Mouse (Mus musculus) forebrain, embryonic 11.5 days (tissue): Measurements from ENCODE around the gene Zfand3. TPM values are rescaled to one million over a fixed set of nuclear protein-coding genes. Genes with fewer than 3 reads are reported as not detected.

Experiments used
- ATAC-seq: fragments of 200-750 bp; cut with Nextera tagmentation; replicated peaks from 2 replicates; pipeline ENCODE4 v1.8.0; 2017; ENCODE audit warnings: moderate TSS enrichment; ENCODE audit not compliant: low FRiP score
- DNase-seq: peaks from one replicate; pipeline ENCODE4 v3.0.0-alpha.2; 2017; ENCODE audit warnings: low spot score
- H3K27ac ChIP-seq: fragments of 300-500 bp; sonication (generic); 2 replicates; pipeline ENCODE4 v1.5.1; 2014; ENCODE audit warnings: low read depth, low read length
- H3K27me3 ChIP-seq: fragments of 300-500 bp; sonication (generic); 2 replicates; pipeline ENCODE4 v1.6.1; 2014; ENCODE audit warnings: mild to moderate bottlenecking, low read length, mixed read lengths; ENCODE audit not compliant: control insufficient read depth, insufficient read depth
- H3K36me3 ChIP-seq: fragments of 300-500 bp; sonication (generic); 2 replicates; pipeline ENCODE4 v1.6.1; 2014; ENCODE audit warnings: mild to moderate bottlenecking, low read length, moderate library complexity, mixed read lengths; ENCODE audit not compliant: control insufficient read depth, insufficient read depth
- H3K4me1 ChIP-seq: fragments of 300-500 bp; sonication (generic); replicated peaks from 2 replicates; pipeline ENCODE4 v1.6.1; 2014; ENCODE audit warnings: low read length, mixed read lengths; ENCODE audit not compliant: control insufficient read depth, insufficient read depth
- H3K4me2 ChIP-seq: fragments of 300-500 bp; sonication (generic); 2 replicates; pipeline ENCODE4 v1.6.1; 2014; ENCODE audit warnings: low read depth, mild to moderate bottlenecking, low read length, moderate library complexity, mixed read lengths; ENCODE audit not compliant: severe bottlenecking
- H3K4me3 ChIP-seq: fragments of 300-500 bp; sonication (generic); 2 replicates; pipeline ENCODE4 v1.5.1; 2014; ENCODE audit warnings: low read depth, low read length
- H3K9ac ChIP-seq: fragments of 300-500 bp; sonication (generic); 2 replicates; pipeline ENCODE4 v1.6.1; 2014; ENCODE audit warnings: low read length
- H3K9me3 ChIP-seq: fragments of 300-500 bp; sonication (generic); 2 replicates; pipeline ENCODE4 v1.6.1; 2016; ENCODE audit warnings: low read length, mixed read lengths; ENCODE audit not compliant: control insufficient read depth
- WGBS: fragments of 180-500 bp; shearing (Covaris S2); extraction: QIAGEN DNeasy Blood & Tissue Kit; methylation state at CpG from one replicate; pipeline ENCODE4 v1.1.7; 2014; 5-methylcytosine and 5-hydroxymethylcytosine counted together
- polyA plus RNA-seq: library from polyadenylated mRNA; unstranded; fragments of >200 nt; fragmentation: Nextera tagmentation; extraction: Ambion mirVana; gene quantifications from 2 replicates; pipeline ENCODE4 v1.2.1, GENCODE M21; 2014

The Zfand3 gene
- polyA plus RNA-seq, 1 experiment from 2014 or later = 55.8 TPM

DNA sequence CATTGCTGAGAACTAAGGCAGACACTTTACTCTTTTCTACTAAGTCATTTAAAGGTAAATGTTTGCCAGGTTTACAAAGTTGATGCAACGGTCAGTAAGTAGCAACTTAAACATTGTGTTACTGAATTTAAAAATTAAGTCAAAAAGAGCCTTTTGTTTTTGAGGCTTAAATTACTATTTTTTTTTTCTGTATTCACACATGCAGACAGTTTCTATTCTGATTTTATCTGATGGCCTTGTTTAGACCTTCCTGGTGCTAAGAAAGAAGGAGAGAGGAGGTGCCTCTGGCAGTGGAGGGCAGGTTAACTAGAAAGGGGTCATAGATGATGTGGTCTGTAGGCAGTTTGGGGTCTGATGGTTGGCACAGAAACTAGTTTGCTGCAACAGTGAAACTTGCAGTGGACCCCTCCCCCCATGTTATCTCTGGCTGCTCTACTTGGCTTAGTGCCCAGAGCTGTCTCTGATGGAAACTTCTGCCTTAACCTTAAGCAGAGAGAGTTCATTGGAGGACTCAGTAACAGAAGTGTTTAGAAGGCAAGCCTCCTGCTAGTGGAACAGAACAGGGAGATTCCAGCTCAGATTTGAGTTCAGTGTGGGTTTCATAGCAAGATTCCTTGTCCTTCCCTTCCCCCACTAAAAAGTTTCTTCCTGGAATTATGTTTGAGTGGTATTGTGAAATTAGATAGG lies 23.0 kb downstream of the Zfand3 start:
- Histone ChIP-seq H3K27ac (no peak overlapping the region), H3K9ac (no peak overlapping the region), H3K9me3 (no peaks in the 10 kb centered on the region), H3K4me3 (no peak overlapping the region), H3K36me3 (no peaks in the 10 kb centered on the region), H3K4me2 (no peak overlapping the region), H3K4me1 (peaks cover 5% of the 10 kb centered on the region; the same call in 1 of the 2 replicates), H3K27me3 (no peaks in the 10 kb centered on the region)
- WGBS = 80% methylated on average over 1 of the region's 1 CpGs
- DNase-seq = no peak
- ATAC-seq = no peak

DNA sequence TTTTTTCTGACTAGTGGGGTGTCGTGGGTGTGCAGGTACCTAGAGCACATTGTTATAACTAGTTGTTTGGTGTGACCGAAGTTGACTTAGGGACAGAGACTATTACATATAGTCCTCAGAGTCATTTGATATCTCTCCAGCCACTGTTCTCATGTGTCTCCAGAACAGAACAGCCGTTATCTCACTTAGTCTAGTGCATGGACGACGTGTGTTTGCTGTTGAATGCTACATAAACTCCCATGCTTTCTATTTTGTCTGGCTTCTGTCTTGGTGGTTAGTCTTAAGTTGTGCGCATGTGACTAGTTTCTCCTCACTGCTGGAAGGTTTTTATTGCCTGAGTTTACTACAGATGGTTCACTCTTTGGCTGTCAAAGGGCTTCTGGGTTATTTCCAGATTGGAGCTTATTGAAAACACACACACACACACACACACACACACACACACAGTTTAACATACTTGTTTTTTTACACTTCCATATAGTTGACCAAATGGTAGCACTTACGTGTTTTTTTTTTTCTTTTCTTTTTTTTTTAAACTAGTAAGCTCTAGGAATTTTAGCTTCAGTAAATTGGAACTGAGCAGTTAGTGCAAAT lies 25.2 kb downstream of the Zfand3 start:
- H3K4me3 ChIP-seq = no peak overlapping the region
- 92% methylated on average over 7 of the region's 7 CpGs for WGBS
- no peaks in the 10 kb centered on the region for H3K27me3 ChIP-seq
- no peak overlapping the region for H3K9ac ChIP-seq
- DNase-seq = no peak
- H3K4me1 ChIP-seq = peaks cover 5% of the 10 kb centered on the region; the same call in 1 of the 2 replicates
- H3K9me3 ChIP-seq = no peaks in the 10 kb centered on the region
- no peaks in the 10 kb centered on the region for H3K36me3 ChIP-seq
- H3K27ac ChIP-seq = no peak overlapping the region
- ATAC-seq = no peak
- no peak overlapping the region for H3K4me2 ChIP-seq

- no peak overlapping the region for H3K9ac ChIP-seq
- H3K27ac ChIP-seq = no peak overlapping the region
- H3K27me3 ChIP-seq = no peaks in the 10 kb centered on the region
- no peak for DNase-seq
- no peaks in the 10 kb centered on the region; the same call in 1 of the 2 replicates for H3K4me1 ChIP-seq
- H3K4me2 ChIP-seq = no peak overlapping the region
- WGBS = 96% methylated on average over 4 of the region's 4 CpGs
- H3K9me3 ChIP-seq = no peaks in the 10 kb centered on the region
- no peak for ATAC-seq
- no peaks in the 10 kb centered on the region for H3K36me3 ChIP-seq
- no peak overlapping the region for H3K4me3 ChIP-seq
Measured at GRCm38 (mm10) chr17:30032796-30033195, 28.3 kb downstream of the Zfand3 start.

DNA sequence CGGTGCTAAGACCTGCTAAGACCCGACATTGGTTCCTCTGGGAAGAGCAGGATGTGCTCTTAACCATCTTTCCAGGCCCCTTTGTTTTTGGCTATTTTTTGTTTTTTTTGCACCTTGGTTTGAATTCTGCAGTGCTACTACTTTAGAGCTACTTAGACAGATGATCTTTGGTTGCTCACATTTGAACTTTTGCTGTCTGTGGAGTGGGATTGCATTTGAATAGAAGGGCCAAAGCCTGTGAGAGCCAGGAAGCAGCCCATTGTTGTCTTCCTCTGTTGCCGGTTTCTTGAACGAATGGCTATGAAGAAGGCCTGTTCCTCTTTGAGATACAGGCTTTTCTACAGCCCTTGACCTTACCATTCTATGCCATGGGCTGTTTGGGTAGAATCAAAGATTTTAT lies 29.5 kb downstream of the Zfand3 start:
- Histone ChIP-seq H3K9me3 (no peaks in the 10 kb centered on the region), H3K27me3 (no peaks in the 10 kb centered on the region), H3K4me2 (no peak overlapping the region), H3K4me3 (no peak overlapping the region), H3K27ac (no peak overlapping the region), H3K36me3 (no peaks in the 10 kb centered on the region), H3K4me1 (no peaks in the 10 kb centered on the region), H3K9ac (no peak overlapping the region)
- ATAC-seq (no peak), DNase-seq (no peak)
- 74% methylated on average over 4 of the region's 4 CpGs for WGBS

DNA sequence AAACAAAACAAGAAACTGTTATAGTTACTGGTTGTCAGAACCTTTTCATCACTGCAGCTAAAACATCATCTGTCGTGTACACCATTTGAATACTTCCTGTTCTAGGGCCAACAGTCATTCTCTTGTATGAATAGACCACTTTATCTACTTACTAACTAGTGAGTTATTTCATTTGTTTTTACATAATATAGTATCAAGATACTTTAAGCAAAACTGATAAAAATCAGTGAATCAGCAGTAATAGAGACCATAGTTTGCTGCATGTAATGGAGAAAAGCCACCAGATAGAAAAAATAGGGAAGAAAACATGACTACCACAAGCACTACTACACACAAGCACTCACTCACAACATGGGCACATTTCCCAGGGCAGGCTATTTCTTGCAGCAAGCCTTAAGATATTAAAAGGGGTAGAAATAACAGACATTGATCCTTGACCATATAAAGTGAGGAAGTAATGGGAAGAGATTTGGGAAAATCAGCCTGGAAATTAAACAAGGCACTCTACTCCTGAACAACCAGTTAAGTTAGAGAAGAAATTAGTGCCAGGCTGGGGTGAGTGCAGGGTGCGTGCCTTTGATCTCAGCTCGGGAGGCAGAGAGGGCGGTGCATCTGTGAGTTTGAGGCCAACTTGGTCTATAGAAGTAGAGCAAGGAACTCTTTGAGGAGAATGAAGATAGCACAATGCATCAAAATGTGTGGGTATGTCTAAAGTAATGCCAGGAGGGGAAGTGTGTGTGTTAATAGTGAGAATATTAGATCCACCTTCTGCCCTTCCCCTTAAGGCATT lies 30.9 kb downstream of the Zfand3 start:
- H3K27ac ChIP-seq = no peak overlapping the region
- H3K27me3 ChIP-seq = no peaks in the 10 kb centered on the region
- no peaks in the 10 kb centered on the region for H3K4me1 ChIP-seq
- H3K9me3 ChIP-seq = no peaks in the 10 kb centered on the region
- 85% methylated on average over 4 of the region's 4 CpGs for WGBS
- H3K9ac ChIP-seq = no peak overlapping the region
- ATAC-seq (no peak), DNase-seq (no peak)
- no peak overlapping the region for H3K4me2 ChIP-seq
- H3K4me3 ChIP-seq = no peak overlapping the region
- no peaks in the 10 kb centered on the region for H3K36me3 ChIP-seq

DNA sequence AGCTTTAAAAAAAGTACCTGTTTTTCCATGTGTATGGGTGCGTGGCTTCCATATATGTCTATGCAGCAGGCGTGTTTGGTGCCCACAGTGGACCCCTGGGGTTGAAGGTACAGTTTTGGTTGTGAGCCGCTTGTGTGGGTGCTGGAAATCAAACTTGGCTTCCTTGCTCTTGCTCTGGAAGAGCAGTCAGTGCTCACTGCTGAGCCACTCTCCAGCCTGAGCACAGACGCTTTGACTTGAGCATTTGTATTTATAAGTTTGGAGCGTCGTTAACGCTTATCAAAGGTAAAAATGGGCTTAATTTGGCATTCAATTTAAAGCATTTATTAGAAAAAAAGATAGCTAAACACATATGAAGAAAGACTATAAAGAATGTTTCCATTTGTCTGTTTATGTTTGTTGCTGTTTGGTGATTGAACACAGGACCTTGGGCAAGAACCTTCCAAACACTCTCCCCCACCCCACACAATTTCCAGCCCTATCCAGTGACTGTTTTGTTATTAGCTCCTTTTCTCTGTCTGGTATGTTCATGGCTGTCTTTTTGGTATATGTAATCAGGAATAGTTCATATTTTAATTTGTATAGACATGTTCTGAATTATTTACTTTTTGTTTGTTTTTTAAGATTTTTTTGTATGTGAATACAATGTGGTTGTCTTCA lies 38.8 kb downstream of the Zfand3 start:
- no peaks in the 10 kb centered on the region for H3K36me3 ChIP-seq
- no peaks in the 10 kb centered on the region for H3K9me3 ChIP-seq
- H3K27me3 ChIP-seq = no peaks in the 10 kb centered on the region
- no peak overlapping the region for H3K27ac ChIP-seq
- no peaks in the 10 kb centered on the region for H3K4me1 ChIP-seq
- H3K4me3 ChIP-seq = no peak overlapping the region
- ATAC-seq (no peak), DNase-seq (no peak)
- H3K9ac ChIP-seq = no peak overlapping the region
- H3K4me2 ChIP-seq = no peak overlapping the region
- 90% methylated on average over 7 of the region's 7 CpGs for whole genome bisulfite sequencing

DNA sequence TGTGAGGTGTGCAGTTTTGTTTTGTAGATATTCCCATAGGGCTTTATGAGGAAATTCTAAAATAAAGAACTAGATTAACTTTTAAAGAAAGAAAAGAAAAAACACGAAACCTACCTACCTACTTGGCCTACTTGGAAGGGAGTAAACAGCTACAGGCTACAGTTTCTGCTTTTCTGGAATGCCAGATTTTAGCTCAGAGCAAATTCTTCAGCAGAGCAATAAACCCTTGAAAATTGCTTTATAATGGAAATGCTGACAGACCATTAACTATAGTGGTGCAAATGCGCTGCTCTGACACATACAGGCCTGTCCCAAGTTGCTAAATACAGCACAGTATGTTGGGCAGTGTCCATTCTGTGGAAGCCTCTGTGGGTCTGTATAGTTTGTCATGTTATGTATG lies 40.6 kb downstream of the Zfand3 start:
- WGBS = 77% methylated on average over 2 of the region's 2 CpGs
- DNase-seq (no peak), ATAC-seq (no peak)
- Histone ChIP-seq H3K9ac (no peak overlapping the region), H3K36me3 (no peaks in the 10 kb centered on the region), H3K4me1 (no peaks in the 10 kb centered on the region), H3K27ac (no peak overlapping the region), H3K9me3 (no peaks in the 10 kb centered on the region), H3K4me3 (no peak overlapping the region), H3K27me3 (no peaks in the 10 kb centered on the region), H3K4me2 (no peak overlapping the region)

GRCm38 (mm10) chr17:30046654-30047053 lies 42.1 kb downstream of the Zfand3 start:
- Histone ChIP-seq H3K4me2 (no peak overlapping the region), H3K4me1 (no peaks in the 10 kb centered on the region), H3K27ac (no peak overlapping the region), H3K4me3 (no peak overlapping the region), H3K36me3 (no peaks in the 10 kb centered on the region), H3K9me3 (no peaks in the 10 kb centered on the region), H3K9ac (no peak overlapping the region), H3K27me3 (no peaks in the 10 kb centered on the region)
- DNase-seq = no peak
- ATAC-seq = no peak
- 93% methylated on average over 5 of the region's 5 CpGs for WGBS
